Mouse (Mus musculus) midbrain, embryonic 13.5 days (tissue): Measurements from ENCODE around the gene Prkch. TPM values are rescaled to one million over a fixed set of nuclear protein-coding genes. Genes with fewer than 3 reads are reported as not detected.

Experiments
- ATAC-seq: fragments of 200-750 bp; cut with Nextera tagmentation; 2 replicates; pipeline ENCODE4 v1.8.0; 2017; ENCODE audit warnings: mild to moderate bottlenecking, moderate TSS enrichment, moderate library complexity
- H3K27ac ChIP-seq: fragments of 300-500 bp; sonication (generic); 2 replicates; pipeline ENCODE4 v1.5.1; 2015; ENCODE audit warnings: inconsistent platforms, mild to moderate bottlenecking, moderate library complexity
- H3K27me3 ChIP-seq: fragments of 300-500 bp; sonication (generic); 2 replicates; pipeline ENCODE4 v1.6.1; 2015; ENCODE audit warnings: mild to moderate bottlenecking, inconsistent platforms
- H3K36me3 ChIP-seq: fragments of 300-500 bp; sonication (generic); 2 replicates; pipeline ENCODE4 v1.6.1; 2015; ENCODE audit warnings: mild to moderate bottlenecking, inconsistent platforms
- H3K4me1 ChIP-seq: fragments of 300-500 bp; sonication (generic); replicated peaks from 2 replicates; pipeline ENCODE4 v1.6.1; 2015; ENCODE audit warnings: inconsistent platforms
- H3K4me2 ChIP-seq: fragments of 300-500 bp; sonication (generic); replicated peaks from 2 replicates; pipeline ENCODE4 v1.6.1; 2015; ENCODE audit warnings: moderate library complexity, mild to moderate bottlenecking, inconsistent platforms
- H3K4me3 ChIP-seq: fragments of 300-500 bp; sonication (generic); replicated peaks from 2 replicates; pipeline ENCODE4 v1.5.1; 2015; ENCODE audit warnings: mild to moderate bottlenecking, inconsistent platforms
- H3K9ac ChIP-seq: fragments of 300-500 bp; sonication (generic); replicated peaks from 2 replicates; pipeline ENCODE4 v1.6.1; 2015; ENCODE audit warnings: mild to moderate bottlenecking, inconsistent platforms
- H3K9me3 ChIP-seq: fragments of 300-500 bp; sonication (generic); 2 replicates; pipeline ENCODE4 v1.6.1; 2016; ENCODE audit warnings: mild to moderate bottlenecking, inconsistent platforms
- WGBS: fragments of 180-500 bp; shearing (Covaris S2); methylation state at CpG from one replicate; pipeline ENCODE4 v1.1.7; 2015; 5-methylcytosine and 5-hydroxymethylcytosine counted together
- polyA plus RNA-seq: library from polyadenylated mRNA; unstranded; fragments of >200 nt; fragmentation: Nextera tagmentation; extraction: Ambion mirVana; gene quantifications from 2 replicates; pipeline ENCODE4 v1.2.1, GENCODE M21; 2015

The Prkch gene
- polyA plus RNA-seq, 1 experiment from 2014 or later: 5.5 TPM

DNA sequence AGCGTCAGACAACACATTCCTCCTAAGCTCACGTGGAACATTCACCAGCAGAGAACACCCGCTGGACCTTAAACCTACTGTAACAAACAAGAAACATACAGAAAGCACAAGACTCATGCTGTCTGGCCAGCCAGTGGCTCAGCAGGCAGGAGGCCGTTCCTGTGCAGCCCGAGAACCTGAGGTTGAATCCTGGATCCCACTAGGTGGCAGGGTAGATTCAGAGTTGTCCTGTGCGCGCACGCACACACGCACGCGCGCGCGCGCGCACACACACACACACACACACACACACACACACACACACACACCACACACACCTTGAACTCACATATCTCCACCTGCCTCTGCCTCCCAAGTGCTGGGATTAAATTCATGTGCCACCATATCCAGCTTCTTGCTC lies 110.5 kb downstream of the Prkch start:
- H3K4me3 ChIP-seq: no peak overlapping the region
- H3K36me3 ChIP-seq: no peaks in the 10 kb centered on the region
- no peak overlapping the region for H3K27ac ChIP-seq
- ATAC-seq: no peak
- H3K4me2 ChIP-seq: no peak overlapping the region
- WGBS: 85% methylated on average over 16 of the region's 16 CpGs
- H3K9ac ChIP-seq: no peak overlapping the region
- no peaks in the 10 kb centered on the region for H3K27me3 ChIP-seq
- H3K4me1 ChIP-seq: peaks cover 10% of the 10 kb centered on the region; the same call in 1 of the 2 replicates
- no peaks in the 10 kb centered on the region for H3K9me3 ChIP-seq

DNA sequence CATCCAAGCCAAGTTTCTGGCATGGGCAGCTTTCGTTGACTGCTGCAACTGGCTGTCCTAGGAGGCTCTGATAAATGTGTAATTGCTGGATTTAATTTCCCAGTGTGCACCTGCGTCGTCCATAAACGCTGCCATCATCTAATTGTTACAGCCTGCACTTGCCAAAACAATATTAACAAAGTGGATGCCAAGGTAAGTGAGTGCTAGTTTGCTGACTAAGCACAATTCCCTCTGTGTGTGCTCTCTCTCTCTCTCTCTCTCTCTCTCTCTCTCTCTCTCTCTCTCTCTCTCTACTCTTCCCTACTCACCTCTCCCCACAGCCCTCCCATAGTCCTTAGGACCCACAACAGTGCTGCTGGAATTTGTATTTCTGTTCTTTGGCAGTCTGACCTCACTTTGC lies 111.5 kb downstream of the Prkch start:
- H3K9me3 ChIP-seq: no peaks in the 10 kb centered on the region
- H3K9ac ChIP-seq: no peak overlapping the region
- H3K4me1 ChIP-seq: peaks cover 13% of the 10 kb centered on the region; the same call in 1 of the 2 replicates
- no peak for ATAC-seq
- 89% methylated on average over 4 of the region's 4 CpGs for WGBS
- no peak overlapping the region for H3K4me2 ChIP-seq
- no peak overlapping the region for H3K4me3 ChIP-seq
- no peak overlapping the region for H3K27ac ChIP-seq
- no peaks in the 10 kb centered on the region for H3K36me3 ChIP-seq
- H3K27me3 ChIP-seq: no peaks in the 10 kb centered on the region

DNA sequence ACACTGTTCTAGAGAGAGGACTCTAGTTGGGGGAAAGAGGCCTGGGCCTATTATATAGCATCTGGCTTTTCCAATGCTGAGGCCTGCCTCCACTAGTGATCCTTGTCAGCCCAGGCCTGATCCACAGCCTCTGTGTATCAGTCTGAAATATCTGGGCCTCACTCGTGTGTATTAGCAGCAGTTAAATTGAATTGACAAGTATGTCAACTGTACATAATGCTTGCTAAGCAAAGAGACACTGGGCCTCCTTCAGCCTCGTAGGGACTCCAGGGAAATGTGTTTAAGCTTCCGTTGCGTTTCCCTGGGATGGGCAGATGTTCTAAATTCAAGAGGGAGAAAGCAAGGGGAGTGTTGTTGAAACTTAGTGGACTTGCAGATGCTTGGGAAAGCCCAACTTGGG lies 112.3 kb downstream of the Prkch start:
- Histone ChIP-seq H3K4me3 (no peak overlapping the region), H3K9ac (no peak overlapping the region), H3K36me3 (no peaks in the 10 kb centered on the region), H3K27me3 (no peaks in the 10 kb centered on the region), H3K4me1 (peaks cover 13% of the 10 kb centered on the region; the same call in 1 of the 2 replicates), H3K9me3 (no peaks in the 10 kb centered on the region), H3K4me2 (no peak overlapping the region), H3K27ac (no peak overlapping the region)
- 63% methylated on average over 4 of the region's 4 CpGs for WGBS
- no peak for ATAC-seq

DNA sequence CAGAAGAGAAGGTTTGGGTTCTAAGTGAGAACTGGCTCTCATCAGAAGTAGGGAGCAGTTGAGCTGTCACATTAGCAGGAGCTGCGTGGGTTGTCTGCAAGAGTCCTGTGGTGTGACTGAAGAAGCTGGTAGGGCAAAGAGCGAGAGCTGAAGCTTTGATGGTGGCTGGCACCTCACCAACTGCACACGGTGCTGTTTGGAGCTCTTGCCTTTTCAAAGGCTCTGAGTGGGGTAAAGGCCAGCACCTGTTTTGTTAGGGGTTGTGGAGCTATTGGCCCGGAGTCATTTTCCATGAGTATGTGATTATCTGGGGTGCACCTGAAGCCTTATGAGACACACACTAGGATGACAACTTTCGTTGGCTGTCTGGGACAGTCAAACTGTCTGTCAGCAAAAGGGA lies 113.8 kb downstream of the Prkch start:
- ATAC-seq: no peak
- no peak overlapping the region for H3K9ac ChIP-seq
- H3K36me3 ChIP-seq: no peaks in the 10 kb centered on the region
- no peak overlapping the region for H3K27ac ChIP-seq
- H3K4me1 ChIP-seq: peaks cover 13% of the 10 kb centered on the region; the same call in 1 of the 2 replicates
- no peaks in the 10 kb centered on the region; the same call in 1 of the 2 replicates for H3K27me3 ChIP-seq
- H3K4me2 ChIP-seq: no peak overlapping the region
- H3K4me3 ChIP-seq: no peak overlapping the region
- WGBS: 83% methylated on average over 5 of the region's 5 CpGs
- H3K9me3 ChIP-seq: no peaks in the 10 kb centered on the region

DNA sequence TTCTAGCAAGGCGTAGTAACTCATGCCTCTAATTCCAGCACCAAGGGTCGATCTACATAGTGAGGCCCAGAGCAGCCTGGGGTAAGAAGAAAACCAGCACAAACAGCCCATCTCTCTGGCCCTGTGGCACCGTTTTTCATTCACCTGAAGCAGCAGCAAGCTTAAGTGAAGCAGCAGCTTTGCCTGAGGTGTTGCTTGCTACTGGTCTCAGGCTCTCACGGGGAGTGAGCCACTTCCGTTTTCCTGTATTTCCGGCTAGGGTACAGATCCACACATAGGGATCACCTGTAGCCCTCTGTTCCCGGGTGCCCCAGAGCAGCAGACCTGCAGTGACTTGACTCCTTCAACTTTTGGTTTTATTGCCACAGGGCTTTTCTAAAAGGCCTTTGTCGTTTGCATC lies 114.2 kb downstream of the Prkch start:
- H3K9me3 ChIP-seq: no peaks in the 10 kb centered on the region
- WGBS: 82% methylated on average over 8 of the region's 8 CpGs
- no peak overlapping the region for H3K4me2 ChIP-seq
- no peak overlapping the region for H3K4me3 ChIP-seq
- no peak for ATAC-seq
- no peak overlapping the region for H3K27ac ChIP-seq
- no peaks in the 10 kb centered on the region; the same call in 1 of the 2 replicates for H3K27me3 ChIP-seq
- H3K4me1 ChIP-seq: peaks cover 13% of the 10 kb centered on the region; the same call in 1 of the 2 replicates
- no peak overlapping the region for H3K9ac ChIP-seq
- no peaks in the 10 kb centered on the region for H3K36me3 ChIP-seq

DNA sequence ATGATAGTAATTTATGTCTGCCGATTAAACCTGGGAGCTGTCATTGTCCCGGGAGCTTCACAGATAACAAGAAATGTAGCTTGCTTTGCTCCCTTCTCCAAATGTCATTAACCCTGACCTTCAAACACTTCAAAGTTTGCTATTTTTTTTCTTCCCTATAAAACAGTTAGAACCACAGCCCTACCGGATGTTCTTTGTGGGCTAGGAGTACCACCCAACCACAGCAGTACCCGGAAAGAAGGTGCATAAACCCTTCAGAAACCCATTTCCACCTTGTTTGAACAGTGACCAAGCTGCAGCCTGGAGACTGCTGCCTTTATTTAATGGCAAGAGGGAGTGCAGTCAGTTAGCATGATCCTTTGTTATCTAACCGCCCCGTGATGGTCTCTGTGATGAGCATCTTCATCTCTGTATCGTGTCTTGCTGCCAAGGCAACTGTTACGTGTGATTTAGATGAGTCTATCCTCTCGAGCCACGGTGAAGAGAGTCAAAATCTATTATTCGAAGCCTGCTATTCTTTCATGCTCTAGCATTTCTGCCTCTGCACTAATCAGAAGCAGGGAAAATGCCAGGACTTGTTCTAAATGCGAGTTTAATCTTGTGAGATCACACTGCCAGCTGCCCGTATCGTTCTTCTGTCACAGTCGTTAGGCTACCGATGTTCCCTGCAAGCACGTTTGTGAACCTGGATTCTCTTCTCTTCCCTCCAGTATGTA lies 115.0 kb downstream of the Prkch start:
- H3K27ac ChIP-seq: peak overlapping the region; percentile 1
- H3K4me1 ChIP-seq: peaks cover 13% of the 10 kb centered on the region; the same call in 1 of the 2 replicates
- H3K36me3 ChIP-seq: no peaks in the 10 kb centered on the region
- H3K9me3 ChIP-seq: no peaks in the 10 kb centered on the region
- H3K4me3 ChIP-seq: no peak overlapping the region
- H3K9ac ChIP-seq: no peak overlapping the region
- peak; percentile 62 for ATAC-seq
- no peaks in the 10 kb centered on the region; the same call in 1 of the 2 replicates for H3K27me3 ChIP-seq
- no peak overlapping the region for H3K4me2 ChIP-seq
- 56% methylated on average over 17 of the region's 17 CpGs for WGBS

DNA sequence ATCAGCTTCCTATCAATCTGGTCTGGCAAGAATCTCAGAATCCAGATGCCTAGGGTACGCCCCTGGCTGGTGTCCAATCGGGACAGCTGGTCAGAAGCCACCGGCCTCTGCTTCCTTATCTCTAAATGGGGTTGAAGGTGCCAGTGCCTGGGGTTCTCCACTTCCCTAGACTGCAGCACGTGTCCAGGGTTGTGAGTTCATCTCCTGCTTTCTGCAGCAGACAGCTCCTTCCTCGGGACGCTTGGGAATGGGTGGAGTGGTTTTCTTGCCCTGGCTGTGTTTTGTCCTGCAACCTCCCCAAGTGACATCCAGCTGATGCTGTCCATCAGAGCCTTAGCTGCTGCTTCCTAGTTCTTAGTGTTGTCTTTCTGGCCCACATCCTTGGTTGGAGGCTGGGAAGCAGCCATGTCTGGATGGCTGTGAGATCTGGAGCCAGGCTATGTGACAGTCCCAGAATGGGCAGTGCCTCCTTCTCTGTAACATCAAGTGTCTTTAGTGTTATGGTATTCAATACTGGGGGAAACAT lies 116.0 kb downstream of the Prkch start:
- ATAC-seq: no peak
- WGBS: 79% methylated on average over 6 of the region's 6 CpGs
- Histone ChIP-seq H3K27me3 (no peaks in the 10 kb centered on the region; the same call in 1 of the 2 replicates), H3K9ac (no peak overlapping the region), H3K4me2 (no peak overlapping the region), H3K4me1 (peaks cover 13% of the 10 kb centered on the region; the same call in 1 of the 2 replicates), H3K27ac (no peak overlapping the region), H3K9me3 (no peaks in the 10 kb centered on the region), H3K36me3 (no peaks in the 10 kb centered on the region), H3K4me3 (no peak overlapping the region)

DNA sequence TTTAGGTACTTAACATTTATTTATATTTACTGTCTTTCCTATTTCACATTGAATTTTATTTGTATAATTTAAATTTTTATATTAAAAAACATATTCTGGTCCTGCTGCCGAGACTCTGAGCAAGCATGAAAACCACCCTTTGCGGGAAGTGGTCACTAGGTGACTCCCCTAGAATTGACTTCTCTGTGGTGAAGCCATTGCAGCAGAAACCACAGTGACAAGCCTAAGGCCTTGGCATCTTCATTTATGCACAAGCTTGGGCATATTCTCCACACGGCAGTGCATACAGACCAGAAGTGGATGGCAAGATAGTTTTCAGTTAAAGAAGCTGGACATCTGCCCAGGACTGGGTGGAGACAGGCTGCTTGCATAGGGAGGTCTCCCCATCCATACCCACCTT lies 117.4 kb downstream of the Prkch start:
- H3K27ac ChIP-seq: no peak overlapping the region
- H3K4me3 ChIP-seq: no peak overlapping the region
- H3K36me3 ChIP-seq: no peaks in the 10 kb centered on the region
- WGBS: 92% methylated on average over 3 of the region's 3 CpGs
- no peak for ATAC-seq
- H3K27me3 ChIP-seq: no peaks in the 10 kb centered on the region; the same call in 1 of the 2 replicates
- H3K9me3 ChIP-seq: no peaks in the 10 kb centered on the region
- peaks cover 13% of the 10 kb centered on the region; the same call in 1 of the 2 replicates for H3K4me1 ChIP-seq
- H3K4me2 ChIP-seq: no peak overlapping the region
- H3K9ac ChIP-seq: no peak overlapping the region

DNA sequence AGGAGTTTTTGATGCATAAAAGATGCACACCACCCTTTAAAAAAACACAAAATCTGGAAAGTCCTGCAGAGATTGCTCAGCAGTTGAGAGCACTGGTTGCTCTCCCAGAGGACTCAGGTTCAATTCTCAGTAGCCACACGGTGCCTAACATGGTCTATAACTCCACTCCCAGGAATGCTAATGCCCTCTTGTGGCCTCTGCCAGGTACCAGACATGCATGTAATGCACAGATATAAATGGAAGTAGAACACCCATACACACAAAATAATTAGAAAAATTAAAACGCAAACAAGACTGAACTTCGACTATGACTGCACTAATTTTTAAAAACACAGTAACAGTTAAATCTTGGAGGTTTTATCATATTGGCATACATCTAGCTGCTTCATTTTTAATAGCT lies 119.8 kb downstream of the Prkch start:
- 87% methylated on average over 3 of the region's 3 CpGs for WGBS
- H3K9ac ChIP-seq: no peak overlapping the region
- no peaks in the 10 kb centered on the region; the same call in 1 of the 2 replicates for H3K27me3 ChIP-seq
- no peak overlapping the region for H3K4me3 ChIP-seq
- no peak overlapping the region for H3K4me2 ChIP-seq
- peaks cover 7% of the 10 kb centered on the region; the same call in 1 of the 2 replicates for H3K4me1 ChIP-seq
- no peaks in the 10 kb centered on the region for H3K36me3 ChIP-seq
- no peak for ATAC-seq
- no peaks in the 10 kb centered on the region for H3K9me3 ChIP-seq
- no peak overlapping the region for H3K27ac ChIP-seq

DNA sequence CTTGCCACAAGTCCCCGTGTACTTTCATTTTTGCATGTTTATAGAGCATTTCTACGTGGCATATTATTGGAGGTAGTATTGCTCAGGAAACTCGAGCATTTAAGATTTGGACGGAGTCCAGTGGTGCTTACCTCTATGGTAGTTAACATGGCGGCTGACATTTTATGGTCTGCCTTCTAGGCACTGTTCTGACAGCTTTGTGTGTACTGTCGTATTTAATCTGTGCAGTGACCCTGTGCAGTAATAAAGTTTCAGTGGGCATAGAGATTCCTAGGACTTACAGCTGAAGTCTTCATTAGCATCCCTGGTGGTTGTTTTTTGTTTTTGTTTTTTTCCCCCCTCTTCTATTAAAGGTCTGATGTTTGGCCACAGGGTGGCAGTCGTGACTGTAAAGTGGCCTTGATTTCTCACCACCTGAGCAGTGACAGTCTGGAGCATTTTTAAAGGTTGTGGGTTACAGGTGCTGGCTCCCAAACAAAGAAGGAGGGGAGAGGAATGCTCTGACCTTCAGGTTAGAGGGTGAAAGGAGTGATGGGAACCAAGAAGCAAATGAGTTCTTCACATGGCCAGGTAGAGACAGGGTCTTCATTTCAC lies 120.6 kb downstream of the Prkch start:
- H3K4me2 ChIP-seq: no peak overlapping the region
- peak; percentile 72 for ATAC-seq
- 0 out of 2 replicates have a peak, but pooled peaks cover 2% of the 10 kb centered on the region for H3K4me1 ChIP-seq
- H3K27me3 ChIP-seq: peaks cover 6% of the 10 kb centered on the region
- H3K27ac ChIP-seq: no peak overlapping the region
- H3K9me3 ChIP-seq: no peaks in the 10 kb centered on the region
- 49% methylated on average over 7 of the region's 7 CpGs for WGBS
- no peak overlapping the region for H3K9ac ChIP-seq
- no peaks in the 10 kb centered on the region for H3K36me3 ChIP-seq
- no peak overlapping the region for H3K4me3 ChIP-seq

DNA sequence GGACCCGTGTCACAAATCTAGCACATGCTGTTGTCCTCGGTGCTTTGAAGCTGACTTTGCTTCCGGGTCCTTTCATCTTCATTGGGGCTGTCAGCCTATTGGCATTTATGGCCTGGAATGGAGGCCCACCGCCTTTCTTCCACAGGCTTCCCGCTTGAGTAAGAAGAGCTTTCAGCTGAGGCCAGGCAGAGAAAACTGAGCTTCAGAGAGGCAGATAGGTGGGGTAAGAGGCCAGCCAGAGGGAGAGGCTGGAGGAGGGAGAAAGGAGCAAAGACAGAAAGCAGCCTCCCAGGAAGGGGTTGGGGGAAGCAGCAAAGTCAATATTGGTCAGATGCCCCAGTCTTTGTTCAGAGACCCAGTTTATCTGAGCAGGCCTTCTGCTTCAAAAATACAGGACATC lies 123.9 kb downstream of the Prkch start:
- no peak for ATAC-seq
- Histone ChIP-seq H3K9ac (no peak overlapping the region), H3K27ac (no peak overlapping the region), H3K4me3 (no peak overlapping the region), H3K27me3 (peaks cover 6% of the 10 kb centered on the region; the same call in 1 of the 2 replicates), H3K36me3 (no peaks in the 10 kb centered on the region), H3K4me2 (no peak overlapping the region), H3K9me3 (no peaks in the 10 kb centered on the region), H3K4me1 (no peaks in the 10 kb centered on the region)
- 44% methylated on average over 5 of the region's 5 CpGs for WGBS

DNA sequence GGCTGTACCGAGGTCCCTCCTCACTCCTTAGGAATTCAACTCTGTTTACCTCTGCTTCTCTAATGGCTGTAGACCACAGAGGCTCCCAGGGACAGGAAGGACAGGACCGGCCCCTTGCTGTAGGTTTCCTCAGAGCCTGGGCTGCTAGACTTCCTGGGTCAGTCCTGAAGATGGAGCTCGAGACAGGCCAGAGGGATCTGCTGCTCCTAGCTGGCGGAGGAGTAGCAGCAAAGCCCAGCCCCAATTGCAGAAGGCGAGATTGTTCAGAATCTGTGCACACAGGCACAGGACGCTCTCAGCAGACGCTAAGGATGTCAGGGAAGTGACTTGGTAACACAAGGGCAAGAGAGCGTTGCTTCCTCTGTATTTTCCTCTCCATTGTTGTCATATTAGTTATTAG lies 124.3 kb downstream of the Prkch start:
- no peaks in the 10 kb centered on the region for H3K4me1 ChIP-seq
- peak; percentile 70 for ATAC-seq
- H3K9ac ChIP-seq: no peak overlapping the region
- no peak overlapping the region for H3K27ac ChIP-seq
- H3K27me3 ChIP-seq: peaks cover 6% of the 10 kb centered on the region; the same call in 1 of the 2 replicates
- no peak overlapping the region for H3K4me3 ChIP-seq
- no peak overlapping the region for H3K4me2 ChIP-seq
- 33% methylated on average over 8 of the region's 8 CpGs for WGBS
- no peaks in the 10 kb centered on the region for H3K36me3 ChIP-seq
- no peaks in the 10 kb centered on the region for H3K9me3 ChIP-seq
